Mouse (Mus musculus) forebrain, embryonic 11.5 days (tissue): ENCODE results near the gene Gm5799. TPM values are rescaled to one million over a fixed set of nuclear protein-coding genes. Genes with fewer than 3 reads are reported as not detected.
"Not testable (repeated sequence)": the region's sequence is repeated elsewhere in the genome, so short reads cannot be mapped to it uniquely, and the experiment has no call there.

Experiments used
- ATAC-seq: fragments of 200-750 bp; cut with Nextera tagmentation; replicated peaks from 2 replicates; pipeline ENCODE4 v1.8.0; 2017; ENCODE audit warnings: moderate TSS enrichment; ENCODE audit not compliant: low FRiP score
- DNase-seq: peaks from one replicate; pipeline ENCODE4 v3.0.0-alpha.2; 2017; ENCODE audit warnings: low spot score
- H3K27ac ChIP-seq: fragments of 300-500 bp; sonication (generic); 2 replicates; pipeline ENCODE4 v1.5.1; 2014; ENCODE audit warnings: low read depth, low read length
- H3K27me3 ChIP-seq: fragments of 300-500 bp; sonication (generic); 2 replicates; pipeline ENCODE4 v1.6.1; 2014; ENCODE audit warnings: mild to moderate bottlenecking, low read length, mixed read lengths; ENCODE audit not compliant: control insufficient read depth, insufficient read depth
- H3K36me3 ChIP-seq: fragments of 300-500 bp; sonication (generic); 2 replicates; pipeline ENCODE4 v1.6.1; 2014; ENCODE audit warnings: mild to moderate bottlenecking, low read length, moderate library complexity, mixed read lengths; ENCODE audit not compliant: control insufficient read depth, insufficient read depth
- H3K4me1 ChIP-seq: fragments of 300-500 bp; sonication (generic); replicated peaks from 2 replicates; pipeline ENCODE4 v1.6.1; 2014; ENCODE audit warnings: low read length, mixed read lengths; ENCODE audit not compliant: control insufficient read depth, insufficient read depth
- H3K4me2 ChIP-seq: fragments of 300-500 bp; sonication (generic); 2 replicates; pipeline ENCODE4 v1.6.1; 2014; ENCODE audit warnings: low read depth, mild to moderate bottlenecking, low read length, moderate library complexity, mixed read lengths; ENCODE audit not compliant: severe bottlenecking
- H3K4me3 ChIP-seq: fragments of 300-500 bp; sonication (generic); 2 replicates; pipeline ENCODE4 v1.5.1; 2014; ENCODE audit warnings: low read depth, low read length
- H3K9ac ChIP-seq: fragments of 300-500 bp; sonication (generic); 2 replicates; pipeline ENCODE4 v1.6.1; 2014; ENCODE audit warnings: low read length
- H3K9me3 ChIP-seq: fragments of 300-500 bp; sonication (generic); 2 replicates; pipeline ENCODE4 v1.6.1; 2016; ENCODE audit warnings: low read length, mixed read lengths; ENCODE audit not compliant: control insufficient read depth
- WGBS: fragments of 180-500 bp; shearing (Covaris S2); extraction: QIAGEN DNeasy Blood & Tissue Kit; methylation state at CpG from one replicate; pipeline ENCODE4 v1.1.7; 2014; 5-methylcytosine and 5-hydroxymethylcytosine counted together
- polyA plus RNA-seq: library from polyadenylated mRNA; unstranded; fragments of >200 nt; fragmentation: Nextera tagmentation; extraction: Ambion mirVana; gene quantifications from 2 replicates; pipeline ENCODE4 v1.2.1, GENCODE M21; 2014

The Gm5799 gene
- not detected in 2 replicates for polyA plus RNA-seq

- H3K36me3 ChIP-seq, DNase-seq, H3K4me3 ChIP-seq, H3K4me1 ChIP-seq, ATAC-seq, H3K4me2 ChIP-seq, H3K9me3 ChIP-seq, H3K27ac ChIP-seq, H3K9ac ChIP-seq, H3K27me3 ChIP-seq: not testable (repeated sequence)
- WGBS = 100% methylated on average over 1 of the region's 2 CpGs
These were observed at the start of gene Gm5799 for GRCm38 (mm10) chr14:43543276-43543675. TSS of gene Gm5799 (plus strand) at chr14:43543576.

DNA sequence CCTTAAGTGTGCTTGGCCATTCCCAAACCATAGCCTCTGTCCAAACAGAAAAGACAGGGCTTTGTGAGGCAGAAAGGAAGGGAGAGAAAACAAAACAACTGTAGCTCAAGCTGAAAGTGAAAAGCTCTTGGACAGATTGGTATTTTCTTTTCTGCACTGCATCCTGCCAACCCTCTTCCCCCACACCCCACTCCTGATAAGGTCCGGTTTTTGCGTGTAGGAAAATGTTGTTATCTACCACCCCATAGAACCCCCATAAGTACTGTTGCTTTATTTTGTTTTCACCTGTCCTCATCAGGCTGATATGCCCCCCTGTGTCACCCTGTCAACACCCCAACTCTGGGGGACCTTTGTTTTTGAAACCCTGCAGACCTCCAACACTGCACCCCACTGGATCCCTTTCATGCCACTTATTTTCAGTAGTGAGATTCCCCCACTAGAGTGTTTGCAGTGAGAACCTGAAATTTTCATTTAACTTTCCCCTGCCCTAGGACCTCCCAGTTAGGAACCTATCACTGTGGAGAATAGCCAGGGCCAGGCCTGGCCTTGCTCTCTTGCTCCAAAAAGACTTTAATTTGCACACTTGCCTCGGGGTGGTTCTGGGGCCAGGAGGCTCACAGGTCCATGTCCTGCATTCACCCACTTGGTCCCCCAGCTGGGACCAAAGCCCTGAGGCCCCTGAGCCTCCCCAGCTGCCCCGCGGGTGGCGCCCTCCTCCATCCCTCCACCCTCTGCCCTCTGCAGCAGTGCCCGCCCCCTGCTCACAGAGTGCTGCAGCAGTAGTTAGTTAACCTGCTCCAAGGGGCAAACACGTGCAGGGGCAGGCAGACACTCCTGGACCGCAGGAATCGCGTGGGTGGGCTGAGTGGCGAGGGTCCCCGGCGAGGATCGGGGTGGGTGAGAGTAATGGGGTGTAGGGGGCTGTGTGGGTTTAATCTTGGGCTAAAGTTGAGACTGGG is 12.0 kb upstream of the Gm5799 start:
- not testable (repeated sequence) for H3K36me3 ChIP-seq, H3K4me1 ChIP-seq, H3K9me3 ChIP-seq, H3K4me3 ChIP-seq, DNase-seq, H3K27ac ChIP-seq, H3K27me3 ChIP-seq, ATAC-seq, H3K4me2 ChIP-seq, H3K9ac ChIP-seq
- WGBS = 28% methylated on average over 5 of the region's 15 CpGs

- H3K9me3 ChIP-seq, H3K4me2 ChIP-seq, H3K27ac ChIP-seq, H3K9ac ChIP-seq, ATAC-seq, DNase-seq, H3K36me3 ChIP-seq, H3K27me3 ChIP-seq, H3K4me1 ChIP-seq, H3K4me3 ChIP-seq: not testable (repeated sequence)
- no CpG with 5 or more reads among the region's 6 CpGs for WGBS
These were observed 11.4 kb upstream of the Gm5799 start for GRCm38 (mm10) chr14:43532011-43532383.

DNA sequence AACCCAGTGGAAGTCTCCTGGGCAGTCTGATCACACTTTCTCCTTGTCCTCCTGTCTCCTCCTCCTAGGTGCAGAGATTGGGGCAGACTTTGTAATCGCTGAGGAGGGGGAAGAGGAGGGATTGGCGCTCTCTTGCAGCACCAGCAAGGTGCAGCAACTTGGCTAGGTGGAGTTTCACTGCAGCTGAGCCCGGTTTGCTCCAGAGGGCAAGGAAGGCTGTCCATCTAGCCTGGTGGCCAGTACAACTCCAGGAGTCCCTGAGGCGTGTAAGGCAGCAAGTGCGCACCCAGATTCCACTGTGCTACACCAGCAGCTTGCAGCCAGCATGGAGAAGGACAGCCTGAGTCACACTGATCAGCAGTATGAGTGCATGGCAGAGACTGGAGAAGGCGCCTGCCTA is 11.0 kb upstream of the Gm5799 start:
- H3K4me1 ChIP-seq, DNase-seq, ATAC-seq: not testable (repeated sequence)

DNA sequence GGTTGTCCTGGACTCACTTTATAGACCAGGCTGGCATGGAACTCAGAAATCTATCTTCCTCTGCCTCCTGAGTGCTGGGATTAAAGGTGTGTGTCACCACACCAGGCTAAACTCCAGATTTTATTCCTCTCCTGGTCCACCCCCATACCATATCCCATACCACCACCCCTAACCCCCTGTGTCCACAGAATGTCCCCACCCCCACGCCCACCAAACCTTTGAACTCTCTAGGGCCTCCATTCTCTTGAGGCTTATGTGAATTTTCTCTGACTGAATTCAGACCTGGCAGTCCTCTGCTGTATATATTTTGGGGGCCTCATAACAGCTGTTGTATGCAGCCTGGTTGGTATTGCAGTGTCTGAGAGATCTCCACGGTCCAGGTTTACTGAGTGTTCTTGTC is 5.2 kb upstream of the Gm5799 start:
- not testable (repeated sequence) for H3K4me2 ChIP-seq, DNase-seq, H3K9ac ChIP-seq, H3K4me3 ChIP-seq, H3K4me1 ChIP-seq, H3K27me3 ChIP-seq, H3K9me3 ChIP-seq, H3K36me3 ChIP-seq, H3K27ac ChIP-seq, ATAC-seq
- 71% methylated on average over 2 of the region's 2 CpGs for WGBS

More for the DNA sequence above, 11.0 kb upstream of the Gm5799 start:
- H3K27me3 ChIP-seq, H3K9ac ChIP-seq, H3K36me3 ChIP-seq, H3K4me2 ChIP-seq, H3K9me3 ChIP-seq, H3K4me3 ChIP-seq, H3K27ac ChIP-seq: not testable (repeated sequence)
- WGBS = 57% methylated on average over 3 of the region's 6 CpGs

- H3K27ac ChIP-seq, H3K4me2 ChIP-seq, H3K9me3 ChIP-seq, H3K4me3 ChIP-seq, H3K36me3 ChIP-seq, H3K4me1 ChIP-seq, H3K27me3 ChIP-seq, H3K9ac ChIP-seq, ATAC-seq, DNase-seq: not testable (repeated sequence)
These were observed 2.9 kb downstream of the Gm5799 start for GRCm38 (mm10) chr14:43546281-43546680.

DNA sequence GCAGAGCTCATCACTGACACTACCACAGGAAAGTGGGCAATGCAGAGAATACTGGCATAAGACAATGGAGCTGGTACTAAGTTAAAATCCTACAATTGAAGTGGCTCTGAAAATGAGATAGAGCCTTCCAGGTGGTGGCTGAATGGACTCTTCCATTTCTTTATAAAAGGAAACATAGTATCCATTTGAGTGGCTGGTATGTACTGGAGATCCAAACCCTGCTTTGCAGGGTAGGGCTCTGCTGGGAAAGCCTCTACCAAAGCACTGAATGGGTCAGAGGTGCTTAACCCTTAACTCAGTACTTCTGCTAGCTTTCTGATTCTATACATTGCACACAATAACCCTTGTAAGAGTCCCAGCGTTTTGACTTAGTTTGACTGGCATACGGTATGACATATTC is 8.9 kb downstream of the Gm5799 start:
- WGBS = 92% methylated on average over 2 of the region's 2 CpGs
- not testable (repeated sequence) for H3K36me3 ChIP-seq, DNase-seq, H3K4me1 ChIP-seq, H3K27ac ChIP-seq, H3K4me3 ChIP-seq, H3K27me3 ChIP-seq, H3K9ac ChIP-seq, H3K4me2 ChIP-seq, ATAC-seq, H3K9me3 ChIP-seq

DNA sequence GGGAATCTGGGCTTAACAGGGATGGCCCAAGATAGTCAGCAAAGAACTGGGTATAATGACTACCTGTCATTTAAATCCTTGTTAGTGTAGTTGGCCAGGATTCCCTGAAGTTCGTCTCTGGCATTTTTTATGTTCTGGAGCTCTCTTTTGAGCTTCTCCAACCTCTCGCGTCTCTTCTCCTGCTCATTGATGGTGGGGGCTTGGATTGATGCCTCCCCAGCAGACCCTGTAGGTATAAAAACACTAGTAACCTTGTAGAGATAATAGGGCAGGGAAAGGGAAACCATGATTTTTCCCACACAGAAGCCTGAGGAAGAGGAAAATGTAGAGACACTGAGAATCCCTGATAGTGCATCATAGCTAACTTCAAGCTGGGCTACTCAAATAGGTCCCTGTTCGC is 34.6 kb downstream of the Gm5799 start:
- not testable (repeated sequence) for H3K4me1 ChIP-seq, H3K27me3 ChIP-seq, H3K27ac ChIP-seq, H3K9me3 ChIP-seq, H3K4me3 ChIP-seq, ATAC-seq, DNase-seq, H3K4me2 ChIP-seq, H3K36me3 ChIP-seq, H3K9ac ChIP-seq
- WGBS = 93% methylated on average over 2 of the region's 4 CpGs

DNA sequence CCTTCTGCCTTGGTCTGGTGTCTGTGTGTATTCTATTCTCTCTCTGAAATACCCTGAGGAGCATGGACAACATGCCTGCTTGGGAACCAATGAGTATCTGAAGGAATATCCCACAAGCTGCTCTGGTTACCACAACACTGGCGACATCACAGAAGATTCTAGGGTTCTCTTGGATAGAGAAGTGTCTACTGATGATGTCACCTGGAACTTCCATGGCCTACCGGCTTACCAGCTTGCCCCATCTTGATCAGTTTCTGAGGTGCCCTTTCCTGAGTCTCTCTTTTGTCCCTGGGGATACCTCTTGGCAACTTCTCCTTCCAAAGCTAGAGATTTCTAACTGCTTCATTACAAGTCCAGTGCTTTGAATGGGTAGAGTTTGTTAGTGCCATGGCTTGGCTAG is 35.7 kb downstream of the Gm5799 start, which contains the start of gene Gm17654:
Gene Gm17654 (minus strand): TSS at position 101 of the 400 bp plus-strand sequence.
- not testable (repeated sequence) for H3K27ac ChIP-seq, H3K27me3 ChIP-seq, H3K4me2 ChIP-seq, H3K9ac ChIP-seq, DNase-seq, H3K4me3 ChIP-seq, H3K9me3 ChIP-seq, H3K4me1 ChIP-seq, H3K36me3 ChIP-seq, ATAC-seq
- 100% methylated on average over 1 of the region's 2 CpGs for WGBS
